Mouse (Mus musculus) c-Kit-negative CD71-positive TER-119-positive erythroid progenitor cells, embryonic 14.5 days (primary cell): ENCODE results near the gene Tcea3.

ENCODE experiments used
- DNase-seq: peaks from one replicate; pipeline ENCODE4 v3.0.0-alpha.2; 2013; ENCODE audit warnings: low read depth, low spot score

Gene Tcea3

GRCm38 (mm10) chr4:136320016-136320415, 72.5 kb downstream of the Tcea3 start:
- DNase-seq, result no peak

- no peak for DNase-seq
These were observed 76.7 kb downstream of the Tcea3 start for GRCm38 (mm10) chr4:136324226-136324625.
